Mouse (Mus musculus): Measurements from ENCODE around the gene Ptpn9. TPM values are rescaled to one million over a fixed set of nuclear protein-coding genes. Genes with fewer than 3 reads are reported as not detected.

Gene Ptpn9
- total RNA-seq, 4 experiments from 2014 or later = 6.3 to 10.2 (median 8.9) TPM

Other genes starting within 250 kb of the Ptpn9 start
- 1 to 10 TPM; 1.0 to 1.7 (median 1.2) TPM for gene Lingo1, start 198.5 kb upstream of the Ptpn9 start, total RNA-seq (2022)
- not detected for gene Odf3l1, start 130.2 kb upstream of the Ptpn9 start, total RNA-seq (2022)
- gene Cspg4, start 129.9 kb upstream of the Ptpn9 start, total RNA-seq (2022) = 10 to 100 TPM in 3 of 4 experiments, 1 to 10 TPM in 1; 9.4 to 14.7 (median 10.7) TPM
- 10 to 100 TPM in 1 of 4 experiments, 1 to 10 TPM in 3; 7.3 to 10.3 (median 8.4) TPM for gene Snx33, start 66.6 kb upstream of the Ptpn9 start, total RNA-seq (2022)
- gene Imp3, start 57.4 kb upstream of the Ptpn9 start, total RNA-seq (2022) = 10 to 100 TPM; 58.6 to 70.1 (median 65.8) TPM
- gene Snupn, start 44.0 kb upstream of the Ptpn9 start, total RNA-seq (2022) = 10 to 100 TPM in 2 of 4 experiments, 1 to 10 TPM in 2; 9.1 to 11.4 (median 10.3) TPM
- gene Sin3a, start 77.1 kb downstream of the Ptpn9 start, total RNA-seq (2022) = 10 to 100 TPM; 28.4 to 40.4 (median 30.9) TPM
- 10 to 100 TPM; 45.6 to 56.1 (median 48.9) TPM for gene Man2c1, start 135.8 kb downstream of the Ptpn9 start, total RNA-seq (2022)
- gene Neil1, start 153.4 kb downstream of the Ptpn9 start, total RNA-seq (2022) = 1 to 10 TPM; 5.4 to 7.1 (median 6.1) TPM
- 10 to 100 TPM; 22.5 to 32.7 (median 29.0) TPM for gene Commd4, start 163.4 kb downstream of the Ptpn9 start, total RNA-seq (2022)
- not detected for gene Trcg1, start 241.6 kb downstream of the Ptpn9 start, total RNA-seq (2022)

Measured in heart, adult 8-10 months (tissue).